Mouse (Mus musculus): ENCODE measurements around the gene Atf6b. TPM values are rescaled to one million over a fixed set of nuclear protein-coding genes. Genes with fewer than 3 reads are reported as not detected.

The Atf6b gene
- polyA plus RNA-seq (2012; rRNA removed) = 13.7 and 14.1 TPM in 2 replicates

DNA sequence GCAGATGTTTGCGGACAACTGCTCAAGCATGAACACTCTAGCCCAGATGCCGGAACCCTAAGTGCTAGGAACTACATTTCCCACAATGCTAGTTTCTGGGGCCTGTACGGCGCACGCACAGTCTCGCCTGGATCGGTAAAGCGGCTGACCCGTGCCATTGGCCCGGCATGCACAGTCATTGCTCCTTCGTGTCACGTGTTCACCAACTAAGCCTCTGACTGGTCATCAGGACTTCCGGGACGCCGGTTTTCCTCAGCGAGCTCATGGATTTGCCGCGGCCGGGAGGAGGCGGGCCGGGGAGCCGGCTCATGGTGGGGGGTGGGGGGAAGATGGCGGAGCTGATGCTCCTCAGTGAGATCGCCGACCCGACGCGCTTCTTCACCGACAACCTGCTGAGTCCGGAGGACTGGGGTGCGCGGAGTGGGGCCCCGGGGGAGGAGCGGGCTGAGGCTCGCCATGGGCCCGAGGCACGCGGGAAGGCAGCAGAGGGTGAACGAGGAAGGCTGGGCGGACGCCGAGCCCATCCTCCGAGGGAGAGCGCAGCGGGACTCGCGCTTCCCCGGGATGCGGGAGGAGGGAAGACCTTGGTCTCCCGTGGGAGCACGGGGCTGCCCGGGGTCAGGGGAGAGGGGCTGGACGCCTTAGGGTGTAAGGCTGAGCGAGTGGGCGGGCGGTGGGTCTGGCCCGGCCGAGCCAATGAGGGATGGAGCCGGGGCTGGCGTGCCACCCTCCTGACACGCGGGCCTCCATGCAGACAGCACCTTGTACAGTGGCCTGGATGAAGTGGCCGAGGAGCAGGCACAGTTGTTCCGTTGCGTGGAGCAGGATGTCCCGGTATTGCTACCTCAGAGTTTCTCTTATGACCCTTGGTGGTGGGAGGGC lies at the start of gene Atf6b:
TSS of gene Atf6b (plus strand) at position 241 of the 882 bp plus-strand sequence.

DNA sequence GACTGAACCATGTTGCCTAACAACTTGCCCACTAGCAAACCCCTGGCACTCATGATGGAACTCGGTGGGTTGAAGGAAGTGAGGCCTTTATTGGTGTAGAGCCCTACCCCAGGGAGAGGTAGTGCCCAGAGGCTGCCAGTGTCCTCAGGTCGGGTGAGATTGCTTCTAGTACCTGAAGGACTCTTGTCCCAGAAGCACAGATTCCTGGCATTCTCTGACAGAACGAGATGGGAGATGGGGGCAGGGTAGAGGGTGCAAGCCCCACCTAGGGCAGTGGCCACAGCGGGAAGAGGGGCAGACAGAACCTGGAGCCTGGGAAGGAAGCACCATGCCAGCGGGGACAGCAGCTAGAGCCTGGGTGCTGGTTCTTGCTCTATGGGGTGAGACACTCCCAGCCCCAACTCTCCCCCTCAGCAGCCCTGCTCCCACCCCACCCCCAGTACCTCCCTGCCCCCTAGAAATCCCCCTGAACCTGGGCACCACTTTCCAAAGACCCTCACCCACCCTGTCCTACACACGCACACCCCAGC lies 49.3 kb upstream of the Atf6b start, which contains the start of gene Ager:
TSS of gene Ager (plus strand) at position 297 of the 530 bp plus-strand sequence.

DNA sequence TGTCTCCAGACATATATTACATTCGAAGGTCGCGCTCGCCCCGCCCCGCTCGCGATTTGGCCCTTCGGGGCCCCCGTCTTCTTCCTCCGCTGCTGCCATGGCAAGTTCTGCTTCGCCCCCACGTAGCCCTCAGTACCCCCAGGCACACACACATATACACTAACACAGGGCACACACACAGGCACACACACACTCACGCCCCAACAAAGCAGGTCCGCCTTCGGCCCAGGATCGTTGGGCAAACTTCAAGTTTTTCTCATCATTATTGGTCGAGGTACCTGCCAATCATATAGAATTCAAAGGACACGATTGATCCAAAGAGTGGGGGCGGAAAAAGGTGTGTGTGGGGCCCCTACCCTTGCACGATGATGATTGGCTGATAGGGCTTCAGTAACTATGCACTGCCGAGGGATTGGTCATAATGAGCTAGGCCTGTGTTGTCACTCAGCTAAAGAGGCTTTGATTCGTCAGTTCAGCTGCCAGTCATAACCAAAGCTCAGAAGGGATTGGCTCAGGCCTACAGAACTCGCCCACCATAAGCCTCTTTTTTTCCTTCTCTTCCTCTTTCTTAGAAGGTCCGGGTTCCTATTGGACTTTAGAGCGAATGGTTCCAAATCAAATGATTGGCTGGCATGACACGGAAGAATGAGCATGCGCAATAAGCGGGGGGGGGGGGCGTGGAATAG lies 43.4 kb upstream of the Atf6b start, which contains the start of gene Rnf5:
TSS of gene Rnf5 (minus strand) at position 316 of the 686 bp plus-strand sequence.

DNA sequence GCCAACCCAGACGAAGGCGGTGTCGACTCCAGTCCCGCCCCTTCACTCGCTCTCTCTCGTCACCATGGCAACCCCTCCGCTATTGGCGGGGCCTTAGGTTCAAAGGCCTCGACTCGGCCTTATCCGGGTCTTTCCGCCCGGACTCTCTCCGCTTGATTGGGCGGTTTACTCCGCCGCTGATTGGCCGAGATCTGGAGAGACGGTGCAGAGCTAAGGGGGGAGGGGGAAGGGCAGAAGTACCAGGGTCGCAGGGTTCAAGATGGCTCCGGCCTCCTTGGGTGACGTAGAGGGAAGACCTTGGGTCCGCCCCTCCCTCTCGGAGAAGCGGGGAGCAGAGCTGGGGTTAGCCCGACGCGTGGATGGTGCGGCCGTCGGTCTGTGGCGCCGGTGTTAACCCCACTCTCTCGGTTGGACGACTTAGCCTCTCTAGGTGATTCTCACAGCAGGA lies 42.9 kb upstream of the Atf6b start, which contains the start of gene Agpat1:
TSS of gene Agpat1 (plus strand) at position 202 of the 448 bp plus-strand sequence.

GRCm38 (mm10) chr17:34615871-34616270 lies 31.1 kb upstream of the Atf6b start, which contains the start of gene Egfl8:
Gene Egfl8, minus strand, starts transcription at chr17:34615971.

DNA sequence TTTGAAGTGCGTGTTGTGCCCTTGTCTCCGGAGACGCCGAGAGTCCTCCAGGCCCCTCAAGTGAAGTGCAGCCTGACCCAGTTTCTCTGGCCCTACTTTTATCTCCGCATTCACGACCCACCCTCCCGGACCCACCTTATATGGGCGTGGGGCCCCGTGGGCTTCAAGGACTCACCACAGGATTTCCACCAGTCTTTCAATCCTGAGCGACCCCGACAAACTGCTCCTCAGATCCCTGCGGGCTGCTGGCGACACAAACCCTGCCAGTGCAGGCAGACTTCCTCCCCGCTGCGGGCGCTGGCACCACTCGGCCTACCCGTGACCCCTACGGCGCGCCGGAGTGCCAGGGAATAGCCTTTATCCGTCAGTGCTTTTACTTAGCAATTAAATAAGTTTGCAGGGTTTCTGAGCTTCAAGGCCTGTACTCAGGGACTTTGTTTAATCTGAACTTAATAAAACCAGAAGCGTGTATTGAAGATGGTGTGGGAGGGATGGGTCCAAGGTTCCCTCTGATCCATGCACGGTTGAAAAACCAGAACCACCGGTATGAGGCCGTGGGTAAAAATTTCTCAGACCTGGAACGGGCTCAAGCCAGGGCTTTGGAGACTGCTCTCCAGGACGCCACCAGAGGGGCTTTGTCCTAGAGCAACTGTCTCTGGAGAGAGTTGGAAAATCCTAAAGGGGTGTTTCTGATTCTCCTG lies 18.9 kb upstream of the Atf6b start, which contains the start of gene Ppt2:
TSS of gene Ppt2 (minus strand) at position 568 of the 701 bp plus-strand sequence.

DNA sequence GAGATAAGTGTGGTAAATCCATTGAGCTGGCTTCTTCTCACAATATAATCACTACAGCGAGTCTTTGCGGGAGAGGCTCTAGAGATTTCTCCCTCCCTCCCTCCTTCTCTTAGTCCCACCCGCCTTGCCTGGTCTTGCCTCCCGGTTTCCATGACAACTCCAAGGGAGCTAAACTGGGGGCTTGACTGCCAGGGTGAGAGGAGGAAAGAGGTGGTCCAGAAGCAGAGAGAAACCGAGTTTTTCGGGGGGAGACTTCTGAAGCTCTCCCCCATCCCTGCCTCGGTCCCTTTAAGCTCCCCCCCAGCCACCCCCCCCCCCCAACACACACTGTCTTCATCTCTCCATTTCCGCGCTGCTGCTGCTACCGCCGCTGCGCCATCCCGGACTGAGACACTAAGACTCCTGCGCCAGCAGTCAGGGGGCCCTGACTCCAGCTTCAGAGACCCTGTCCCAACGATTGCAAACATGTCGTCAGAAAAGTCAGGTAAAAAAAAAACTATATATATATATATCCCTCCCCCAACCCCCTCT lies 17.7 kb upstream of the Atf6b start, which contains the start of gene Prrt1:
TSS of gene Prrt1 (plus strand) at position 313 of the 531 bp plus-strand sequence.

DNA sequence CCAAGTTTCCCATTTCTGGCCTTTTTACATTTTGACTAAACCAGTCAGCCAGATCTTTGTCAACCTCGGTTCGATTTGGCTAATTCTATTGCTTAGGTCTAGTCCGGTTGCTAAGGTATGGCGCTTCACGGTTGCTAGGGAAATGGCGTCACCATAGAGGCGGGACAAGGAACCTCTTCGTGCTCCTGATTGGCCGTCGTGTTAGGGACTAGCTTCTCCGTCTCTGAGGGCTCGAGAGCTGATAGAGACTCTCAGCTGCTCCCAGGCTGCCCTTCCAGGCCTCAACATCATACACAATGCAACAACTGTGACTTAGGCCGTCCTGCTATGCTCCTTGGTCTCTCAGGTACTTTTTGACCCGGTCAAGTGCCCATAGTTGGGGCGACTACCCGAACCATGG lies 2.3 kb upstream of the Atf6b start, which contains the start of gene Fkbpl:
TSS of gene Fkbpl (plus strand) at position 157 of the 400 bp plus-strand sequence.

DNA sequence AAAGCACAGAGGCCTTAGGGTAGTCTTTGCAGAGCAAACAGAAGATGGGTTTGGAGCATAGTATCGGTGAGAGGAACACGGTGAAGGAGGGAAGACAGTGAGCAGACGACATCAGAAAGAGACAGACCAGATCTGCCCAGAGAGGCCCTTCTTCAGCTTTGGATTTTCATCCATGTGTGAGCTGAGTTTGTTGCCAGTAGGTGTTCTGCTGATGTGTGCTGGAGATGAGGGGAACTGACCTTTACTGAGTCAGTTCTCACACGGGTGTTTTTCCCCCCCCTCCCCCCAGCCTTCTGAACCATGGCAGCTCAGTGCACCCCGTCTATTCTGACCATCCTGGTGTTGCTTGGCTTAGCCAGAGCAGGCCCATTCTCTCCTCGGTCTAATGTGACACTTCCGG lies 23.3 kb downstream of the Atf6b start, which contains the start of gene Tnxb:
TSS of gene Tnxb (plus strand) at position 301 of the 400 bp plus-strand sequence.

Other genes starting within 250 kb of the Atf6b start
- gene BC051142, start 248.3 kb upstream of the Atf6b start, polyA plus RNA-seq (2012; rRNA removed) = 0.19 and 0.24 TPM in 2 replicates
- 0.04 TPM in 1 of 2 replicates, not detected in the other for gene Btnl4, start 169.8 kb upstream of the Atf6b start, polyA plus RNA-seq (2012; rRNA removed)
- gene Btnl6, start 129.8 kb upstream of the Atf6b start, polyA plus RNA-seq (2012; rRNA removed) = 0.07 TPM in 1 of 2 replicates, not detected in the other
- 1.3 TPM in 2 replicates for gene Notch4, start 82.9 kb upstream of the Atf6b start, polyA plus RNA-seq (2012; rRNA removed)
- gene Gpsm3, start 57.3 kb upstream of the Atf6b start, polyA plus RNA-seq (2012; rRNA removed) = 8.8 and 11.4 TPM in 2 replicates
- gene Pbx2, start 55.9 kb upstream of the Atf6b start, polyA plus RNA-seq (2012; rRNA removed) = 25.0 and 32.0 TPM in 2 replicates
- gene Ager, start 49.3 kb upstream of the Atf6b start, polyA plus RNA-seq (2012; rRNA removed) = 1.8 and 2.5 TPM in 2 replicates
- gene Rnf5, start 43.5 kb upstream of the Atf6b start, polyA plus RNA-seq (2012; rRNA removed) = 70.1 and 71.2 TPM in 2 replicates
- gene Agpat1, start 42.9 kb upstream of the Atf6b start, polyA plus RNA-seq (2012; rRNA removed) = 28.5 and 31.7 TPM in 2 replicates
- gene Egfl8, start 31.2 kb upstream of the Atf6b start, polyA plus RNA-seq (2012; rRNA removed) = 0.44 and 0.77 TPM in 2 replicates
- gene Ppt2, start 18.6 kb upstream of the Atf6b start, polyA plus RNA-seq (2012; rRNA removed) = 14.4 and 16.0 TPM in 2 replicates
- gene Prrt1, start 17.6 kb upstream of the Atf6b start, polyA plus RNA-seq (2012; rRNA removed) = 0.03 and 0.06 TPM in 2 replicates
- gene Fkbpl, start 2.4 kb upstream of the Atf6b start, polyA plus RNA-seq (2012; rRNA removed) = 1.1 and 1.2 TPM in 2 replicates
- gene Tnxb, start 23.4 kb downstream of the Atf6b start, polyA plus RNA-seq (2012; rRNA removed) = 0.65 and 0.73 TPM in 2 replicates
- 128 and 142 TPM in 2 replicates for gene C4b, start 96.7 kb downstream of the Atf6b start, polyA plus RNA-seq (2012; rRNA removed)
- not detected in 2 replicates for gene Cyp21a1, start 157.4 kb downstream of the Atf6b start, polyA plus RNA-seq (2012; rRNA removed)
- gene Stk19, start 189.8 kb downstream of the Atf6b start, polyA plus RNA-seq (2012; rRNA removed) = 12.4 and 13.7 TPM in 2 replicates
- 16.6 and 19.9 TPM in 2 replicates for gene Dxo, start 189.9 kb downstream of the Atf6b start, polyA plus RNA-seq (2012; rRNA removed)
- 18.6 and 23.0 TPM in 2 replicates for gene Skiv2l, start 203.1 kb downstream of the Atf6b start, polyA plus RNA-seq (2012; rRNA removed)
- 26.7 and 28.4 TPM in 2 replicates for gene Nelfe, start 203.2 kb downstream of the Atf6b start, polyA plus RNA-seq (2012; rRNA removed)
- gene Cfb, start 215.4 kb downstream of the Atf6b start, polyA plus RNA-seq (2012; rRNA removed) = 687 and 748 TPM in 2 replicates
- gene Zbtb12, start 232.3 kb downstream of the Atf6b start, polyA plus RNA-seq (2012; rRNA removed) = 4.8 and 6.3 TPM in 2 replicates
- 0.04 and 0.05 TPM in 2 replicates for gene Gm20547, start 234.9 kb downstream of the Atf6b start, polyA plus RNA-seq (2012; rRNA removed)

Data from liver, embryonic 18 days (tissue).